Mouse (Mus musculus) brain, embryonic 18.5 days (tissue): ENCODE measurements at regions not wholly inside any gene's neighbourhood (a gene's known extent, or its start where the extent isn't known, plus 50 kb on each side); places are given as distances from the start of the nearest gene placed in this dataset.

Source experiments
- DNase-seq: peaks from one replicate; pipeline ENCODE4 v3.0.0-alpha.2; 2012; ENCODE audit warnings: low read depth, low spot score

DNA sequence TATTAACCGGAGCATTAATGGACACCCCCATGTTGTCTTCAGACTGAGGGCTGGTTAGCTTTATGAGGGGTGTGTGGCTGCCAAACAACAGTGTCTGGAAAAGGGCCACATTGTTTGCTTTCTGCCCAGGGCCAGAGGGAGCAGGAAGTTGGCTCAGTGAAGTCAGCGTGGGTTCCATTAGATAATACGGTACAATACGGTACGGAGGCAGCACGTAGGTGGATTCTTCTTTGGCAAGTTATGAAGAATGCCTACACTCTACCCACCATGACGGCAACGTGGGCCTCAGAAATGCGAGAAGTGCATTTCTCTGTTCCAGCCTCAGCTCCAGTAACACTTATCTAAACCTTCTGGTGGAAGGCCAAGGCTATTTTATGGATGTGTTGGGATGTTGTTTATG is 108.2 kb downstream of the Gm10260 start:
- no peak for DNase-seq

DNA sequence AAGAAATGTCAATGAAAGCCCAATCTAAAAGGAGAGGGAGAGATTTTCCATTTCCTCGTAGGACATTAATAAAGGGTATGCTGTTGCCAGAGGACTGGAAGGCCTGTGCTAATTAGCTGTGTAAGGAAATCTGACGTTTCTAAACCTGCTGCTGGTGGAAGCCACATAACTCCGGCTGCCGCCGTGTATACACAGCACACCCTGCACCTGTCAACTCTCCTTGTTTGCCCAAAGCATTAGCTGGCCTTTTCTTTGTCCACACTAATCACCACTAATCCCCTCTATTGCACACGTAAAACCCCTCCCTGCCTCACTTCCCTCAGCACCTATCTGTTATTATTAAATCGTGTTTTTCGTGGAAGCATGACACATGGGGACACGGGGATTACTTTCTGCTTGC is 108.7 kb downstream of the Gm10260 start:
- no peak for DNase-seq

DNA sequence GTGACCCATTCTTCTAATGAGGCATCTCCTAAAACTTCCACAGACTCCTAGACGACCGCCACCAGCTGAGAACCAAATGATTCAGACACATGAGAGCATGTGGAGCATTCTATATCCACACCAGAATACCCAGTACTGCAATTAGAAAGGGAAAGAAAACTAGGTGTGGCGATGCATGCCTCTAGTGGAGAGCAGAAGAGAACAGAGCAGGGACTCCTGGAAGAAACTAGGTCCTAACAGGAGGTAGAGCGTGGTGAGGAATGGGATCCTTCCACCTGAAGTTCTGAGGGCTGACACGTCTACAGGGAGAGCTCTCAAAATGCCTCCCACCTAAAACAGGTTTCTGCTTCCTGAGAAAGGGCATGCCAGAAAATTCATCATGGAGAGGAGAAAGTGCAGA is 109.3 kb downstream of the Gm10260 start:
- DNase-seq = no peak

DNA sequence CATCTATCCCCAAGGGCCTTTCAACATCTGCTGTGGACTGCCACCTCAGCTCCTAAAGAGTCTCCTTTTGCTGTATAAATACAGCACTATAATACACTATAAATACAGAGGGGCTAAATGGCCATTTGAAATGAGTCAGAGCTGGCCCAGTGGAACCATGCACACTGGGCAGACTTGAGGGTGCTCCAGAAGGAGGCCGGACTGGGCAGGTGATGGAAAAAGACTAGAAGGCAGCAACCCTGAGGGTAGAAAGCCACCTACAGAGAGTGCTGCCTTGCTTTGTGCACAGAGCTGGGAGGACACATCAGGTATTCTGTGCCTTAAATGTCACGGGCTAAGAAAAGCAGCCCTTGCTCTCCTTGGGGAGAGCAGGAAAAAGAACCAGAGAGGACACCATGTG is 110.2 kb downstream of the Gm10260 start:
- DNase-seq = no peak

DNA sequence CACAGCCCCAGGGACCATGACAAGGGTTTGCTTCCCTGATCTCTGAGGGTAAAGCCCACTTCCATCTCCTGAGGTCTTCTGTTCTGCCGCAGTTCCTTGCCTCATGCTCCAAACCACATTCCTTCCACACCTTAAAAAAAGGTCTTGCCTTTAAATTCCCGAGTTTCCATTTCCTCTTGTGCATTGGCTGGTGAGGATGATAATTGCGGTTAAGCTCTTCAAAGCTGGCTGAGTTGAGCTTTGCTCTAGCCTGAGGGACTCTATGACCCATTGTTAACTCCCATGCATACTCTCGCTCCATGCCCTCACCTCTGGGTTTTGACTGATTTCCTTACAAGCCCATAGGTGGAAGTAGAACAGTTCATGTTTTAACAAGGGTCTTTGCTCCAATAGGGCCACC is 112.9 kb downstream of the Gm10260 start:
- DNase-seq = no peak

DNA sequence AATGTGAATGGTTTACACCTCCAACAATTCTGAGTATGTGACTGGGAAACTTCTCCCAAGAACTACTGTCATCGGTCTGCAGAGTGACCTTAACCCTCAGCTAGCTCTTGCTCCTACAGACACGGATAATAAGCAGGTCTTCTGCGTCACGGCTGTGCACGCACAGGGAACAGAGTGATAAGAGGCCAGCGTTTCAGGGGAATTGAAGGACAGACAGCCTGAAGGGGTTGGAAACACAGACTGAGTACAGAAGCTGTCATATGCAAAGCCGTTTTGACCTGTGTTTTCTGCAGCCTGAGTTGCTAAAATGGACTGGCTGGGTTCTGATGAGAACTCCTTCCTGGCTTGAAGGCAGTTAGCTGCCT is 114.4 kb downstream of the Gm10260 start:
- DNase-seq = no peak

DNA sequence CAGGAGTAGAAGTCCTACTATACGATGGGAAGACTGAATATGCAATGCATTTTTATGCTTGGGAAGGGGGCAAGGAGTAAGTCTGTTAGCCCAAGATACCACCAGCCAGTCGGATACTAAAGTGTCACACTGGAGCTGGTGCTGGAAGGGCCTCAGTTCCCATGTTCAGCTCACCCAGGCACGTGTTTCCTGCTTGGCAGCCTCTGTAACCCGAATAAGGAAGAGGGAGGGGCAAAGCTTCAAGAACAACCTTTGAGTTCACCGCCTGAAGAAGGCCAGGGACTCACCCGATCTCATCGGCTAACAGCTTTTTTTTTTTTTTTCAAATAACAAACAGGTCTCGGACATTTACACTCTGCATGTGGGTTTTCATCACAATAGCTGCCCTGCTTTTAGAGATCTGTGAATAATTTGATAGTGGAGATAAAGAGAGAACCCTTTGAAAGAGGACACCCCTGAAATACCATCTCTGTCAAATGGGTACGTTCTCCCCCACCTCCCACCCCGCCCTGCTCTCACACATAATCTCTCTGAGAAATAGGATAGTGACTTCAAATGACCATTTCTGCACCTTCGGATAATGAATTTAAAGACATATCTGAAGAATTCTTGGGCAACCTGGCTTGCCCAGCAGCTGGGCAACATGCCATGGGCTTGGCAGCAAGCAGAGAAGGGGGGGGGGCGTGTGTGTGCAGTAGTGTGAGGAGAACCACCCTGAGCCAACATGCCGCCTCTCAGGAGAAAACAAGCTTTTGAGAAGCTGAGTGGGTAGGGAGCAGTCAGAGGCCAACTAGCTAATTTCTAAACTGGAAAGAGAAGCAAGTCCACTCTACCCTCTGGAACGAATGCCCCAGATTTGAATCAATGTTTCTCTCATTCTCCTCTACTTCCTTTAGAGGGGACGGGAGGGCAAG is 115.1 kb downstream of the Gm10260 start:
- no peak for DNase-seq

DNA sequence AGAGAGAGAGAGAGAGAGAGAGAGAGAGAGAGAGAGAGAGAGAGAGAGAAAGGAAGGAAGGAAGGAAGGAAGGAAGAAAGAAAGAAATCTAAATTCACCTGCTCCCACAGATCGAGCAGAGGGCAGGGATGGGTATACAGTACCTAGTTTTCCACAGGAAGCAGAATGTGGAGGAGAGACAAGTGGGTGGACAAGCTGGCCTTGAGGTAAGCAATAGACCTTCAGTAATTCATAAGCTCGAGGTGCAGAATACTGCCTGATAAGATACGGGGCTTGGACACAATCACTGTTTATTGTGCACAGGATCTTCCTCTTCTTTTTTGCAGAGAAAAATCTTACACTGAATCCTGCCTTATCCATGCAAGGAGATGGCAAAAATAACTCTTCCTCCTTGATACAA is 120.2 kb downstream of the Gm10260 start:
- no peak for DNase-seq

DNA sequence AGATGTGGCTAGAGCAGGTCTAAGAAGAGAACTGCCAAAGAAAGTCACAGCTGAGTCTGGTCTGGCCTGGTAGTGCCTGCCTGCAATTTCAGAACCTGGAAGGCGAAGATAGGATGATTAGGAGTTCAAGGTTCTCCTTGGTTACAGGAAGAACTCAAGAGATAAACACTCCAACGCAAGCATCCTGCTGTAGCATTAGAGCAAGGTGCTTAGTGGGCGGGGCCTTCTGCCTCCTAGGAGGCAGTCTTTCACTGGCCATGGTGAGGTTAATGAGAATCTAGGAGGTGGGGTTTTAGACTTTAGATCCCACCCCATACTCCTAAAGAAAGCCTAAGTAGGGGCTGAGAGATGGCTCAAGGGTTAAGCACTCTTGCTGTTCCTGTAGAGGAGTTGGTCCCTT is 120.8 kb downstream of the Gm10260 start:
- DNase-seq = no peak

DNA sequence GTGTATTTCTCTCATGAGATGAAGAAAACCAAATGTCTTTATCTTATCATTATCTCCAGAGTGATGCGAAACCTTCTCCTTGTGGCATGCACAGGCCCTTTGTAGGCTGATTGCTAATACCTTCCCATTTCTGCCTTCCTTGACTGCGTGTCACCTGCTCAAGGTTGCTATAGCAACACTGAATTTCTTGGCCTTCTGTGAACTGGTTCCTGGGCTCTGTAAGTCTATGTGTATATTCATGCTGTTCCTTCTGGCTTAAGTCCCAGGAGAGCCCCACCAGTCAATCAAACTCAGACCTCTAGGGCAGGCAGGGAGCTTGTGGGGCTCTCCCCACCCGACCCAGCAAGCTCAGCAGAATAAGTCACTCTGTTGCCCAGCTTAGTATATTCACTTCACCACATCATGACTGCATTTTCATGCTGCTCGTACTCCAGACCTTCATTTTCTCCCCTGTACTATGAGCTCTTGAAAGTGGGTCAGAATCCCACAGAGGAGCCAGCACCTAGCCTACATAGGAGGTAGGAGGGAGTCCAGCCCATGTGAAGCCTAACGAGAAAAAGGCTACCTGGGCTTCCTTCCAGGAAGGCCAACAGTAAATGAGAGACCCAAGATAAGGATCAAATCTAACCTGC is 121.9 kb downstream of the Gm10260 start:
- peak; percentile 52 for DNase-seq

DNA sequence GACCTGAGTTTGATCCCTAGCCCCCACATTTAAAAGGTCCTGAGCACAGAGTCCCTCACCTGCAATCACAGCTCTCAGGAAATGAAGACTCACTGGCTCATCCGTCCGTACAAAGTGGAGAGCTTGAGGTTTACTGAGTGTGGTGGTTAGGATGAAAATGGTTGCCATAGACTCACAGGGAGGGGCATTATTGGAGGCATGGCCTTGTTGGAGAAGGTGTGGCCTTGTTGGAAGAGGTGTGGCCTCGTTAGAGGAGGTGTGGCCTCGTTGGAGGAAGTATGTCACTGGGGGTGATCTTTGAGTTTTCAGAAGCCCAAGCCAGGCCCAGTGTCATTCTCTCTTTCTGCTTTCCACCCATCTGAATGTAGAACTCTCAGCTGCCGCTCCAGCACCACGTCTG is 122.9 kb downstream of the Gm10260 start:
- no peak for DNase-seq

DNA sequence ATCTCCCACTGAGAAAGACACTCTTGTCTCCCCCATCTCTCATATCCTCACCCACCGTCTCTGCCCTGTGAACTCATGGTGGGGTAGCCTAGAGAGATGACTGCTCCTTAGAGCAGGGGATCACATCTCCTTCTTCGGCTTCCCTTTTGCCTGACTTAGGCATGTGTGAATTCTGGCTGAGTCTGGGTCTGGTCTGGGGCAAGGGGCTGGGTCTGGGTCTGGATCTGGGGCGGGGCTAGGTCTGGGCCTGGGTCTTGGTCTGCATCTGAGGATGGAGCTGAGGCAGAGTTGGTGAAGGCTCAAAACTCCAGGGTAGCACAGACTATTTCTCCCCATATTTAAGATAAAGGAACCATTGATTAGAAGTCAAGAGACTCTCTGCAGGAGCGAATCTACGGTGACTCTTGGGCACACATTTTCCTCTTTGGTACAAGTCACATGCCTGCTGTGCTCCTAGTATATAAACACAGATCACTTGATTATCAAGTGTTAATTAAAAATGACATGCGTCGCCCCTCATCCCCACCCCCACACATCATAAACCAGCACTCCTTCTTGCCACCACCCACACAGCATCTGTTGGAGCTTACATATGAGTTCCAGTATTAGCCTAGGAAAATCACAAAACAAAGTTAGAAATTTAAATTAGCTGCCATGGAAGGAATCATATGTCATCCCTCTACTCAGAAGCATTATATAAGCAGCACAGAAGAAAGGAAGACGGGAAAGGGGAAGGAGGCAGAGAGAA is 126.2 kb downstream of the Gm10260 start:
- DNase-seq = no peak

DNA sequence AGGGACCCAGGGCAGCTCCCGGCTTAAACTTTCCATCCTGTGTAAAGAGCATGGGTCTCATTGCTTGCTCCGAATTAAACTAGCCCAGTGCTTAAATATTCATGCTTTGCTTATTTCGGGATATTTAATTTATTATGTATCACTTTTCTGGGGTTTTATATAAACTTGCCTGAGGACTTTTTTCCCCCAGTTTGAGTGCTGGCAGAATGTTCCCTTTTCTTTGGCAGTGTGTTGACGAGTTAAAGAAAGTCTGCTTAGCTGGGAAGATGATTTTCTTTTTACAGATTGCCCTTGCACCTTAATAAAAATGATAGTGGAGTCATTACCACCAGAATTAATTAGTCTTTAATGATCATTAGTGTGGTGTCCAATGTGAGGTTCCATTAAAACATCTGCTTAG is 126.9 kb downstream of the Gm10260 start:
- no peak for DNase-seq

DNA sequence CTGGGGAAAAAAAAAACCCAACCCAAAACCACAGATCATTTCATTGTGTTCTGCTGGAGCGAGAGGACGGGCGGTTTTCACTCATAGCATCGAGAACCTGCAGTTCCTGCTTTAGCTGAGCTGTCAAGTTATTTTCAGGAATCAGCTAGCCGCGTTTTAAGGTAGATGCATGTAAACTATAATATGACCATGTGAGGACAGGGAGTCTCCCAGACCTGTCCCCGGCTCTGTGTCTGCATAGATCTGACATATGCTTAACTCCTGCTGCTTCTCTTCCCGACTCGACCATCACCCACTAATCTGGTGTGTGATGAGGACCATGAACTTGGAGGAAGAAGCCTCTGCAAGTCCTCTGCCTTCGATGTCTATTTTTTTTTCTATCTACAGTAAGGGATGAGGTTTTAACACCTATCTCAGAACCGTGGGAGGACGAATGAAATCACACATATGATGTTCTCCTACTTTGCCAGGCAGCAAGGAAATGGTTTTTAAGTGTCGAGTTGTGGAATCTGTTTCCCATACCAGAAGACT is 128.5 kb downstream of the Gm10260 start:
- DNase-seq = no peak

DNA sequence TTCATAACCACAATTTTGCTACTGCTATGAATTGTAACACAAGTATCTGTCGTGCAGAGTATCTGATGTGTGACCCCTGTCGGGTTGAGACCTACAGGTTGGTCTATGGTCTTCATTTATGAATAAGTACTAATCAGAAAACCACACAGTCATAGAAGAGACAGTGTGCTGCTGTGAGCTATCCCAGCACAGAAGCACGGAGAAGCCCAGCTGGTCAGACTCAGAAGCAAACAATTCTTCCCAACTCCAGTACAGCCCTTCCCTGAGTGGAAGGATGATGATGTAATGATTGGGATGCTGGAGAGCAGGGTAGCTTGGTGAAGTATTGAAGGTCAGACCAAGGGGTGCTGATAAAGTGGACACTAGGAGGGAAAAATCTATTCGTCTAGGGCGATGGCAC is 129.5 kb downstream of the Gm10260 start:
- no peak for DNase-seq

DNA sequence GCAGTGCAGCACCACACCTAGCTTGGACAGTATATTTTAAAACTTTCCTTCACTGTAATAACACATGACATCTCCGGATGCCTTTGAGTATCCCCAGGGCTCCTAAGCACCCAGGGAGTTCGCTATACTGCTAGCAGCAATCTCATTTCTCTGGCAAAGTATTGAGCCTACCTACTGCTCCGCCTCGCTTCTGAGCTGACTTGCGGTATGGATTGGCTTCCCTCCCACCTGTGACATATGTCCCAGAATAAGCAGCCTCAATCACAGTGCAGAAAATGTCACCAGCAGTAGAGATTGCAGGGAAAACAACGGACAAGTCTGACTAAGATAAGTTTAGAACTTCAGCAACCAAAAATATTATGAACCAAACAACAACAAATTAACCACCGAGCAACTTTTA is 131.8 kb downstream of the Gm10260 start:
- no peak for DNase-seq

DNA sequence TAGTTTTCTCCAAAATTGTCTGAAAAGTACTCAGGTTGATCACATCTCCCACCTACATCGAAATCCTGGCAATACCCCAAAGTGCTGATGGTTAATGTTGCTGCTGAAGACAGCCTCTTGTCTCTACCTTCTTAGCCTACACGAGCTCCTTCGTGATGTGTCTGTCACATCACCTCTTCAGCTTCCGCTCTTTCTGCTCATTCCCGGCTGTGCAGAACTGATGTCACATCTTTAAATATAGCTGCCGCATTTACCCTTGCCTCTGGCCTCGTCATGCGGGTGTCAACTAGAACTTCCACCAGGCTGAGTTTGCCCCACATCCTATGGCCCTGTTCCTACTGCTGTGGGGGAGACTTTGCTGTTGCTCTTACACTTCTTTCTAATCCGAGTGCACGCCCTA is 133.2 kb downstream of the Gm10260 start:
- no peak for DNase-seq

DNA sequence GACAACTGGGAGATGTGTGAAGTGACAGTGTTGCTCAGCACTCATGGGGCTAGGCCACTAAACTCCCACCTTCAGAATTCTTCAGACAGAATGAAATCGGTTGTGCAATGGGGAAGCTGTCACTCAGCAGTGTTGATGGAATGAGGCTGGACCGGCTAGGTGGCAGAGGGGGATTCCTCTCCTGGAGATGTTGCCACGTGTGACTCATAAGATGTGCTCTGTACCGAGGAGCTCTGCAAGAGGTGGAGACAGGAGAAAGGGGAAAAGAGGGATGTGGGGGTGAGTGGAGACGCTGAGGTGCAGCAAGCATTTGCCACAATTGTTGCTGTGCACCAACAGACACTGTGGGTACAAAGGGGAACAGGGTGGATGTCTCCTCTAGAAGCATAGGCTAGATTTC is 133.6 kb downstream of the Gm10260 start:
- DNase-seq = no peak

DNA sequence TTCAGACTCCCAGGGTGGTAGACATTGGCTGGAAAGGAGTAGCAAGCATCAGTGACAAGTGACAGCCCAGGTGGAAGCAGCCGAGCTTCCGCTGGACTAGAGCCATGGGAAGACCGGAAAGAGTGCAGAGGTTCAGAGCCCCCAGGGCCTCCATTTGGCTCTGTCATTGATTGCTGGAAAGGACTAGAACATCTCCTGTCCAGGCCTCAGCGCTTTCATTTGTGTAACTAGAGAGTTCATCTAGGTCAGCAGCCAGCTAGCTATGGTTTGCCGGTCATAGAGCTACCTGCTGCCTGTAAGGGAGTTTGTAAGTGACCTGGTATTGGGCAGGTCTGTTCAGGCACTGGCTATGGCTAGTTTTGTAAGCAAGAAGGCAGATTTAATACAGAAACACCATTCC is 134.3 kb downstream of the Gm10260 start:
- no peak for DNase-seq

DNA sequence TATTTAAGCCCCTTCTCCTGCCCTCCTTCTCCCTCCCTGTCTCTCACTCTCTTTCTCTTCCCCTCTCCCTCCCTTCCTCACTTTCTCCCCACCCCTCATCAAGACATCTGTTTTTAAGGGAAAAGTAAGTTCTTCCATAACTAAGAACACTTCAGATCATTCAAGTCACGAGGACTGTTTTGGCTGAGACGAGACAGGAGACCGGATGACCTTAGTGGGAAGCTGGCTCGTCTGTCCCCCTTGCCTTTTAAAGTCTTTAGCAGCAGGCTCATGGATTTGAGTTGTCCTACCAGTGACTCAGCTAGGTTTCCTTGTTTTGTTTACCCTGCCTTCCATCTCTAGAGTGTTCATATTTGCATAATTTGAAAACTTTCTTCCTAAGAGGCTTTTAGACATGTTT is 135.0 kb downstream of the Gm10260 start:
- no peak for DNase-seq

DNA sequence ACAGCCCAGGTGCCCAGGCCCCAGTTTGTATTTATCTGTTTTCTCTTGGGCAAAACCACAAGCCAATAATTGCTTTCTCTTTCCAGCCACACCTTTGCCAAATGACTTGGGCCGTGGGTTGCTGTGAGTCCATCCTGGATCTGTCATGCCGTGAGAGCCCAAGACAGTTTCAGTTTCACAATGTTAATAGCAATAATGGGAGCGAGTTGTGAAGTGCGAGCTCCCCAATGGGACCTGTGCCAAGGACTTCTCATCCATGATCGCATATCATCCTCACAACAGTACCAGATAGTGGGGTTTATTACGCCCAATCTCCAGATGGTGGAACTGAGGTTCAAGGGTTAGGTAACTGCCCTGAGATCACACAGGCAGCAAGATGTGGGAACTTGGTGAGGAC is 142.2 kb downstream of the Gm10260 start:
- DNase-seq = no peak

DNA sequence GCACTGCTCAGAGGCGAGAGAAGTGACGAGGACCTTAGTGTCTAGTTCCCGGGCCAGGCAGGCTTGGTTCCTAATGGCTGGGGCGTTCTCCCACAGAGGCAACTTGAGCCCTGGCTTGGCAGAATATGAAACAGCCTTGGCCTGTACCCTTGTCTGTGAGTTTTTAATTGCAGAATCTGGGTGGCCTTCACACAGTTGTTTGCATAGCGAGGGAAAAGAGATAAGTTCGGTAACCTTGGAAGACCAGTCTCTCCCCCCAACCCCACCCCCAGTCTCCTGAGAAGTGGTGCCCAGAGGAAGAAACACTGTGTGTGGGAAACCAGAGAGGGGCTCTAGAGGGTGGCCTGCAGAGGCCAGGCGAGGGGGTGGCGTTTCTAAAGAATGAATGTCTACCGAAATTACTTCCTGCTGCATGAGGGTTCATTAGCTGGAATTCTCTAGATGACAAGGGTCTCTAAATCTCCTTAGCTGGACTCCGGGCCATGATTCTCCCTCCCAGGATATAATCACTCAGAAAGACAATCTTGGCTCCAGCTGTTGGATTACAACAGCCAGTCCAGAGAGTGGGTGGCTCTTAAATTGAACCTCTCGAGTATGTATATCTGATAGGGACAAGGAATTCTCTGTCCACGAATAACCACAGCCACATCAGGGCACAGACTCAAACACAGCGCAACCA is 142.8 kb downstream of the Gm10260 start:
- DNase-seq = no peak
